25 mouse cellular contexts compared by ENCODE assay signal in genomic region chr7:49380940-49381339, GRCm38 (mm10).
"Had no signal": no experiment of that assay in that cellular context is flagged by ENCODE, and none has a peak within 500 bp of the region (broad histone marks: within the 10 kb centered on the region; RNA-seq: fewer than 3 reads in every experiment).

No protein-coding gene starts in this region.

- DNase-seq: gastrocnemius, adult 2 months; gastrocnemius, postnatal 10 days; gastrocnemius, postnatal 25 days; heart, adult 2 months; heart, postnatal 14 days; heart, postnatal 36 days; kidney, adult 11 months; kidney, adult 2 months; kidney, adult 9 months; kidney, postnatal 14 days; kidney, postnatal 36 days; layer of hippocampus, adult 9-11 months; layer of hippocampus, postnatal 36 days; liver had no signal

- H3K36me3 ChIP-seq: hindbrain, embryonic 13.5 days; hindbrain, embryonic 15.5 days; limb, embryonic 10.5 days; limb, embryonic 12.5 days had no signal

- H3K9ac ChIP-seq: heart, embryonic 13.5 days; heart, embryonic 15.5 days; hindbrain, embryonic 13.5 days; hindbrain, embryonic 15.5 days; kidney, embryonic 15.5 days; limb, embryonic 12.5 days had no signal

- H3K27ac ChIP-seq: gastrocnemius, adult 2 months; heart, adult 2 months; heart, embryonic 13.5 days; heart, embryonic 15.5 days; hindbrain, embryonic 13.5 days; hindbrain, embryonic 15.5 days; hindbrain, postnatal 0 days; kidney, embryonic 15.5 days; kidney, postnatal 0 days; limb, embryonic 10.5 days; limb, embryonic 12.5 days had no signal

- H3K4me3 ChIP-seq: gastrocnemius, adult 2 months; heart, adult 2 months; heart, embryonic 13.5 days; heart, embryonic 15.5 days; hindbrain, embryonic 13.5 days; hindbrain, embryonic 15.5 days; kidney, embryonic 15.5 days; limb, embryonic 10.5 days; limb, embryonic 12.5 days had no signal

- ATAC-seq: hindbrain, postnatal 0 days; intestine, embryonic 16.5 days had no signal

- H3K27me3 ChIP-seq: heart, embryonic 13.5 days; heart, embryonic 15.5 days; hindbrain, embryonic 13.5 days; hindbrain, embryonic 15.5 days; kidney, embryonic 15.5 days; limb, embryonic 12.5 days had no signal

- H3K9me3 ChIP-seq: heart, embryonic 13.5 days; heart, embryonic 15.5 days; hindbrain, embryonic 13.5 days; hindbrain, embryonic 15.5 days; limb, embryonic 10.5 days had no signal

- H3K4me2 ChIP-seq: heart, embryonic 11.5 days; heart, embryonic 13.5 days; heart, embryonic 15.5 days; hindbrain, embryonic 13.5 days; hindbrain, embryonic 15.5 days; kidney, embryonic 15.5 days; limb, embryonic 12.5 days had no signal
